Mouse (Mus musculus) inflammation-experienced regulatory T-cells (primary cell): ENCODE results near the gene Olfr237-ps1. TPM values are rescaled to one million over a fixed set of nuclear protein-coding genes. Genes with fewer than 3 reads are reported as not detected.

Experiments
- polyA plus RNA-seq, 2 experiments: library from polyadenylated mRNA; unstranded; fragments of 100-300 nt; shearing (Covaris generic); gene quantifications; one replicate each; pipeline ENCODE4 v1.2.1; 2017

The Olfr237-ps1 gene
- polyA plus RNA-seq: 1 to 10 TPM in 1 of 2 experiments, under 1 TPM in 1; 0.20 to 1.6 TPM

GRCm38 (mm10) chr6:43146267-43146666 is at the start of gene Olfr237-ps1:
Gene Olfr237-ps1, plus strand, starts transcription at chr6:43146567.

GRCm38 (mm10) chr6:43106069-43106468 is 40.3 kb upstream of the Olfr237-ps1 start, which contains the start of gene Olfr441:
Gene Olfr441, plus strand, starts transcription at chr6:43106369.

GRCm38 (mm10) chr6:43162982-43163381 is 16.6 kb downstream of the Olfr237-ps1 start, which contains the start of gene Olfr437:
Gene Olfr437, plus strand, starts transcription at chr6:43163282.

GRCm38 (mm10) chr6:43171840-43172239 is 25.5 kb downstream of the Olfr237-ps1 start, which contains the start of gene Olfr13:
Gene Olfr13, plus strand, starts transcription at chr6:43172140.

GRCm38 (mm10) chr6:43196781-43197180 is 50.4 kb downstream of the Olfr237-ps1 start, which contains the start of gene Olfr435:
Gene Olfr435, plus strand, starts transcription at chr6:43197146.

Other genes with a start within 250 kb of the Olfr237-ps1 start
- gene Olfr447, start 237.7 kb upstream of the Olfr237-ps1 start, polyA plus RNA-seq: not detected
- gene Olfr446, start 225.2 kb upstream of the Olfr237-ps1 start, polyA plus RNA-seq: under 1 TPM; 0.08 to 0.71 TPM
- gene Olfr444, start 197.5 kb upstream of the Olfr237-ps1 start, polyA plus RNA-seq: not detected
- not detected for gene Olfr441, start 40.2 kb upstream of the Olfr237-ps1 start, polyA plus RNA-seq
- not detected for gene Olfr437, start 16.7 kb downstream of the Olfr237-ps1 start, polyA plus RNA-seq
- under 1 TPM; 0.04 to 0.78 TPM for gene Olfr13, start 25.6 kb downstream of the Olfr237-ps1 start, polyA plus RNA-seq
- gene Olfr435, start 50.6 kb downstream of the Olfr237-ps1 start, polyA plus RNA-seq: not detected
- gene Olfr434, start 66.5 kb downstream of the Olfr237-ps1 start, polyA plus RNA-seq: not detected
- under 1 TPM in 1 of 2 experiments, not detected in 1; 0.94 TPM for gene Olfr47, start 85.0 kb downstream of the Olfr237-ps1 start, polyA plus RNA-seq
- 1 to 10 TPM in 1 of 2 experiments, under 1 TPM in 1; 0.51 to 7.1 TPM for gene Arhgef5, start 119.0 kb downstream of the Olfr237-ps1 start, polyA plus RNA-seq
- gene Nobox, start 163.0 kb downstream of the Olfr237-ps1 start, polyA plus RNA-seq: under 1 TPM; 0.11 to 0.83 TPM